Mouse (Mus musculus) limb, embryonic 13.5 days (tissue): Measurements from ENCODE around the gene Sit1. TPM values are rescaled to one million over a fixed set of nuclear protein-coding genes. Genes with fewer than 3 reads are reported as not detected.

Source experiments
- polyA plus RNA-seq: library from polyadenylated mRNA; unstranded; fragments of >200 nt; fragmentation: Nextera tagmentation; extraction: Ambion mirVana; gene quantifications from 2 replicates; pipeline ENCODE4 v1.2.1, GENCODE M21; 2015

Sit1 gene
- polyA plus RNA-seq, 1 experiment from 2014 or later, result not detected

Other genes with a start within 250 kb of the Sit1 start
- 0.70 and 0.71 TPM in 2 replicates for gene Atp8b5, start 216.6 kb downstream of the Sit1 start, polyA plus RNA-seq
- gene Rusc2, start 101.8 kb downstream of the Sit1 start, polyA plus RNA-seq, result 13.1 and 14.7 TPM in 2 replicates
- not detected in 2 replicates for gene Fam166b, start 54.6 kb downstream of the Sit1 start, polyA plus RNA-seq
- gene Tesk1, start 41.8 kb downstream of the Sit1 start, polyA plus RNA-seq, result 7.7 and 10.3 TPM in 2 replicates
- 3.0 and 4.2 TPM in 2 replicates for gene Cd72, start 29.1 kb downstream of the Sit1 start, polyA plus RNA-seq
- gene Ccdc107, start 9.2 kb upstream of the Sit1 start, polyA plus RNA-seq, result 71.6 and 74.3 TPM in 2 replicates
- gene Arhgef39, start 16.0 kb upstream of the Sit1 start, polyA plus RNA-seq, result 43.8 and 47.3 TPM in 2 replicates
- gene Car9, start 23.2 kb upstream of the Sit1 start, polyA plus RNA-seq, result 2.3 and 3.3 TPM in 2 replicates
- 370 and 372 TPM in 2 replicates for gene Tpm2, start 40.0 kb upstream of the Sit1 start, polyA plus RNA-seq
- 58.7 and 60.0 TPM in 2 replicates for gene Creb3, start 78.6 kb upstream of the Sit1 start, polyA plus RNA-seq
- gene Tln1, start 79.0 kb upstream of the Sit1 start, polyA plus RNA-seq, result 60.4 and 63.6 TPM in 2 replicates
- 35.0 and 38.5 TPM in 2 replicates for gene Rgp1, start 95.0 kb upstream of the Sit1 start, polyA plus RNA-seq
- 26.9 and 27.0 TPM in 2 replicates for gene Gba2, start 95.1 kb upstream of the Sit1 start, polyA plus RNA-seq
- gene Msmp, start 100.8 kb upstream of the Sit1 start, polyA plus RNA-seq, result 1.4 and 2.2 TPM in 2 replicates
- 18.7 and 20.2 TPM in 2 replicates for gene Npr2, start 148.2 kb upstream of the Sit1 start, polyA plus RNA-seq
- gene Spag8, start 169.9 kb upstream of the Sit1 start, polyA plus RNA-seq, result 0.84 and 1.00 TPM in 2 replicates
- gene Hint2, start 172.7 kb upstream of the Sit1 start, polyA plus RNA-seq, result 78.3 and 90.2 TPM in 2 replicates
- gene Tmem8b, start 185.2 kb upstream of the Sit1 start, polyA plus RNA-seq, result 7.8 and 8.2 TPM in 2 replicates
- gene Fam221b, start 185.4 kb upstream of the Sit1 start, polyA plus RNA-seq, result 2.5 and 2.6 TPM in 2 replicates
- gene Olfr70, start 217.1 kb upstream of the Sit1 start, polyA plus RNA-seq, result not detected in 2 replicates
- gene Olfr71, start 226.5 kb upstream of the Sit1 start, polyA plus RNA-seq, result not detected in 2 replicates
- gene Hrct1, start 243.5 kb upstream of the Sit1 start, polyA plus RNA-seq, result 1.7 and 2.3 TPM in 2 replicates
- gene Spaar, start 246.3 kb upstream of the Sit1 start, polyA plus RNA-seq, result 0.33 and 0.63 TPM in 2 replicates